Mouse (Mus musculus) adrenal gland (tissue): ENCODE results near the gene Yipf2.
"Not testable (repeated sequence)": the region's sequence is repeated elsewhere in the genome, so short reads cannot be mapped to it uniquely, and the experiment has no call there.

ENCODE experiments used
- intact Hi-C: fragments of 180-260 bp; cut with DNase I; formaldehyde crosslinking; loops from one replicate; pipeline ENCODE4 v1.15.1; 2025
- microRNA-seq, 2 experiments: library from miRNA; unstranded; fragments of <30 nt; microRNA quantifications; one replicate each; pipeline ENCODE4; 2019

Yipf2 gene

DNA sequence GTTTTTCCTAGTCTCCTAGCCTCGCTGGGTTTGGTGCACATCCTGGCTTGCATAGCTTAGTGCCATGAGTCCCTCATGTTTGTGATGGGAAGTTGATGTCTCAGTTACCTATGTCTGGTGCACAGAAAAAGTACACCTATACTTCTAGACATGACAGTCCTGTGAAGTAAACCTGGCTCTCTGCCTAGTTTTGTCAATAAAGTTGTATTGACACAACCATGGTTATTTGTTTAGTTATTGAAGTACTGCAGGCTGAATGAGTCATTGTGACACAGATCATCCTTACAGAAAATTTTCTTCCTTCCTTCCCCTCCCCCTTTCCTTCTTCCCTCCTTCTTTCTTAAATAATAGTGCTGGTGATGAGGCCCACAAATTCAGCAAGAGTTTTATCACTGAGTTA is 28.2 kb downstream of the Yipf2 start:
- intact Hi-C loops, result no loop called here

- intact Hi-C loops, result no loop called here
Measured at GRCm38 (mm10) chr9:21559151-21559550, 33.5 kb downstream of the Yipf2 start.

- intact Hi-C loops, result no loop called here
Measured at GRCm38 (mm10) chr9:21558366-21558765, 34.3 kb downstream of the Yipf2 start.

DNA sequence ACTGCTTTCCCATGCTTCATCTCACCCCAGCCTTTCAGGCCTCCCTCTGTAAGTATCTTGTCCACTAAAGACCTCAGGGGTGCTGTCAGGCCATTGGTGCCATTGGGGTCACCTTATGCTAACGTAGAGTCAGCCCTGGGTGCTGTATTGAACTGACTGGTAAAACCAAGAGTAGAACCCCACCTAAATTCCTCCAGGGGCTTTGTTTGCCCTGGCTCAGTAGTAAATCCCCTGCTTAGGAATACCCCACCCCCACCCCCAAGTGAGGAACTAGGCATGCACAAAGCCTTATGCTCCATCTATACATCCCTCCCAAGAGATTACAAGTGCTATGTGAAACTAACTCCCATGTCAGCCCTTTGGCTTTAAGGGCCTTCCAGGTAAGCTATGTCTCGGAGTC is 35.1 kb downstream of the Yipf2 start:
- intact Hi-C loops, result no loop called here

DNA sequence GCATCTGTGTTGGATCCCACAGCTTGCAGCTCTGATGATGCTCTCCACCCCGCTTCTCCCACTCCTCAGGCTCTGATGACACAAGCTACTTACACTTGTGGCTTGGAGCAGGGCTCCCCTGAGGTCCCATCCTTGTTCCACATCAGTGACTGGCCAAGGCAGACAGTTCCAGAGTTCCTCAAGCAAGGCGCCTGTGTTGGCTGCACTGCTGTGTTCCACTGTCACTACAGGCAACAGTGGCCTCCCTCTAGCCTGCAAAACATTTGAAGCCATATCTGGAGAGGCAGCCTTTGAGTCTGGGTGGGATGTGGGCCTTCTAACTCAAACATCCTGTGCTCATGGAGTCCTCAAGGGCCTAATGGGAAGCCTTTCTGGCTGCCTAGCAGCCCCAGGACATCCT is 35.6 kb downstream of the Yipf2 start:
- intact Hi-C loops, result no loop called here

GRCm38 (mm10) chr9:21555198-21555742 is 37.4 kb downstream of the Yipf2 start:
- intact Hi-C loops, result no loop called here

DNA sequence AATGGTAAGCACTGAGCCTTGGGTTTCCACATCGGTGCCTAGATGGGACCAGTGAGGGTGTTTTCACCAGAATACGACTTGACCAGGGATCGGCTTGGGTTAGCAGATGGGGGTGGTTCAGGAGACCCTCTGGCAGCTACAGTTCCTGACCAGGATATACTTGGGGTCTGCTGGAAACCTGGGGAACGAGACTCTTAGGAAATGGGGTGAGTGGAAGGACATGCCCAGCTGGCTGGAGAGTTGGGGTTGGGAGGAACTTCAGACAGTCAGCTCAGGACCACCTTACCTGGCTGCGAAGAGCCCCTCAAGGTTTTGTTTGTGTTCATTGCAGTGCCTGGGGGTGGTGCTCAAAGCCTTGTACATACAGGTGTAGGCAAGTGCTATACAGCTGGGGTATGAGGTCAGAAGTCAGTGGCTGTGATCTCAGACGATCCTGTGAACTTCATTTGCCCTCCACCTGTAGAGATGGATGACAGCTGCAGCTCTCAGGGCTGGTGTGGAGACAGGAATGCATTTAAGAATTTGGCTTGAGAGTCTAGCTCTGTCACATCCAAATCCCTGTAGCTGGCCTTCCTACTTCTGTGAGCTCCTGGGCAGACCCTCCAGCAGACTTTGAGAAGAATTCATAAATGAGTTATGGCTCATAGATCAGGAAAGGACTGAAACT is 38.9 kb downstream of the Yipf2 start:
- intact Hi-C loops, result loop anchor here (5.0 kb wide), 1 partner anchor 34 kb away; no protein-coding TSS in a partner anchor

DNA sequence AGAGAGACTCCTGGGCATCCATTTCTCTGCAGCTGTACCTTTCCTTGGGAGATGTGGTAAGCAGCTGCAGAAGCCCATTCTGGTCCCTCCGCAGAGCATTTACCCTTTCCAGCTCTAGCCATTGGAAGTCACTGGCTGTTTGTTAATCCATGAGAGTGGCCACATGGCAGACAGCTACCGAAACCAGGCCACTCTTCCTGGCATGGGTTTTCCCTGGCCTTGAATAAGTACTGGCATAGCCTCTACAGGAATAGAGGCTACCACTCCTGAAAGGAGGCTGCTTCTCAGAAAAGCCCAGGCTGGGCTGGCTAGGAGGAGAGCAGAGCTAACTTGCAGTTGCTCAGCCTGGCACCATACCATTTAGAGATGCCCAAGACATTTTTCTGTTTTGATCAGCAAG is 41.6 kb downstream of the Yipf2 start:
- intact Hi-C loops, result loop anchor here (5.0 kb wide), 1 partner anchor 36 kb away; no protein-coding TSS in a partner anchor

GRCm38 (mm10) chr9:21547075-21547941 is 45.3 kb downstream of the Yipf2 start:
- intact Hi-C loops, result no loop called here

DNA sequence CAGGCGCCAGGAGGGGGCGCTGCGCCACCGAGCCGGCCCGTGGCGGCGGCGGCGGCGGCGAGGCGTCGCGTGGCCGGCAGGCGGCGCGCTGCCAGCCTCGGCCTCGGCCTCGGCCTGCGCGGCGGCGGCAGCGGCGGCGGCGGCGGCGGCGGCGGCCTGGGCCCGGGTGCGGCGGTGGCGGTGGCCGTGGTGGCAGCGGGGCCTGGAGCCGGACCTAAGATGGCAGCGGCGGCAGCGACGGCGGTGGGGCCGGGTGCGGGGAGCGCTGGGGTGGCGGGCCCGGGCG is 45.9 kb downstream of the Yipf2 start, which contains the start of gene Carm1:
Gene Carm1, plus strand, starts transcription at position 106 of the 286 bp plus-strand sequence.
- intact Hi-C loops, result no loop called here

- intact Hi-C loops, result no loop called here
Measured at GRCm38 (mm10) chr9:21545916-21546788, 46.5 kb downstream of the Yipf2 start.

GRCm38 (mm10) chr9:21545351-21545915 is 47.2 kb downstream of the Yipf2 start:
- intact Hi-C loops, result no loop called here

DNA sequence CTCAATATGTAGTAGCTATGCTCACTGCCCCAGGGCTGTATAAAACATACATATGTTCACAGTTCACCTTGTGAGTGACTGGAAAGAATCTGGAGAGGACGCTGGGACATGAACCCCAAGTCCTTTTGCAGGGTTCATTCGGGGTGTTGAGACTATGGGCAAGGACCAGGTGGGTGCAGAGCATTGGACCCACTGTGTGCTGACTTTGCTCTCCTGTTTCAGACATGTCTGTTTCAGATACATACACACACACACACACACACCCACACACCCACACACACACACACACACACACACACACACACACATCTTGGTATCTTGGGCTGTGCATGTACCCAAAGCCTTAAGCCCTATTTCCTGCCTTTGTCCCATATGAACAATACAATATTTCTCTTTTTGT is 50.6 kb downstream of the Yipf2 start:
- intact Hi-C loops, result not testable (repeated sequence)

GRCm38 (mm10) chr9:21539981-21540753 is 52.5 kb downstream of the Yipf2 start:
- intact Hi-C loops, result no loop called here

Small RNA genes lying within 50 kb of the gene (microRNA-seq; reads per million reads assigned to microRNA genes)
- gene Mir1946b, result 0 reads per million in 2 experiments
